Mouse (Mus musculus) kidney, adult 11 months (tissue): ENCODE results near the gene Adam23.
"Not testable (repeated sequence)": the region's sequence is repeated elsewhere in the genome, so short reads cannot be mapped to it uniquely, and the experiment has no call there.

Experiments used
- DNase-seq: peaks from one replicate; pipeline ENCODE4 v3.0.0; 2022

The Adam23 gene

DNA sequence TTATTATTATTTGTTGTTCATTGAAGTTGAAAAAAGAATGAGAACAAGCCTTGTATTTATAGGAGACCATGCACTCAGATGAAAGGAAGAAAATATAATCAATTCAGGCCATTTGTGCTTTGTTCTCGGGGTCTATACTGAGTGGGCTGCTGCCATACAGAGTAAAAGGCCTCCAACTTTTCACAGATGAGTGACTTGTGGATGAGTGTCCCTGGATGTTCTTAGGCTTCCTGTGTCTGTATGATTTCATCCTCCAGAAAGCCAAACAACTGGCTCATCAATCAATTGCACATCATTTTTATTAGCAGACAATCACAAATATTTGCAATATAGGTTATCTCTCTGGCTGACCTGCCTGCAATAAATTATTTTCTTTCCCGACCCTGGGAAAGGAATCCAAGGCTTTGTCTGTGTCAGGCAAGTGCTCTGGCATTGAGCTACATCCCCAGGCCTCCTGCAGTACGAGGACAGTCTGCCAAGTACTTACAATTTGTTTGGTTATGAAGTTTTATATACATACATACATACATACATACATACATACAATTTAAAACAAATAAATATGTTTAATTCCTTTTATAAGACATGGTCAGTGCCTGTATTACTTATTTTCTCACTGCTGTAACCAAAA is 158.3 kb downstream of the Adam23 start:
- DNase-seq: no peak

DNA sequence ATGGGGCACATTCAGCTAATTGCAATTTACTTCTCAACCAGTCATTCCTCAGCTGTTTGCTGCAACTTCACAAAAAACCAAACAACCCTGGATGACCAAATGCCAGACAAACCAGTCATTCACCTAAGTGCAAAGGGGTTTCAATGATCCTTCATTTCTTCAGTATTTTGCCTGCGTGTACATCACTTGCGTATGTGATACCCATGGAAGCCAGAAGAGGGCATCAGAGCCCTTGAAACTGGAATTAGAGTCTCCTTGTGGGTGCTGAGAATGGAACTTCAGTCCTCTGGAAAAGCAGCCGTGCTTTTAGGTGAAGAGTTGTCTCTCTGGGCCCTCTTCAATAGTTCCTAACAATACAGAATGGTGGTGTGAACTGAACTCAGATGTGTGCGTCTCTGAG is 163.9 kb downstream of the Adam23 start:
- DNase-seq: no peak

DNA sequence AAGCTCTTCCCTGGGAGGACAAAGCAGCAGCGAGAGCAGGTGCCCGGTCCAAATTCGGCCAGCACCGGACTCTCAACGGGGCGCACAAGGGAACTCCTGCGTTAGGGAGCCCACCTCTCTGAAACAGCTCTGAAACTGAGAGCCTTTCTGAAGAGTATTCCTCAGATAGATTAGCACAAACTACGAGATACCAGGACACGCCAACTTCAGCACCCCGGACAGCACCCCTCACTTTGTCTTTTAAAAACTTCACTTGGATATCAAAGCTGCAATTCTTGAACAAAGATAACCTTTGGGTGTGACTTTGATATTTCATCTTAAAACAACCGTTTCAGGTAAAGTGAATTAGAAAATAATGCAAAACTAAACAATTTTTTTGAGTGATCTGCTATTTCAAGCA is 168.9 kb downstream of the Adam23 start:
- no peak for DNase-seq

DNA sequence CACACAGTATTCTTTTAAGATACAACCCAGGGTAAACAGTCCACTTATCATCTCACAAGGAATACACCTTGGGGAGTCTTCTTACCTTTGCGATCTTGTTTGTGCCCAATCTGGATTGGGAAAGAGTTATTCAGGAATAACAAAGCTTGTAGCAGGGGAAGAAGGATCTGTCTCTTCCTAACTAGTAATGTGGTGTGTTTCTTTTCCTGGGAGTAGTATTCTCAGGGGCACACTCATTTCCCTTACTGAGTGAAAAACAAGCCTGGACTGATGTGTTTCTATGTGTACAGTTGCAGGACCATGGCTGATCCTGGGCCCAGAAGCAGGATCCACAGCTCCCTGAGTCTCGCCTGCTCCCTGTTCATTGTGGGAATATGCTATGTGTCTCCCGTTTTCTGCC is 170.0 kb downstream of the Adam23 start, which contains the start of gene Gm39653:
Gene Gm39653 (plus strand): TSS at position 301 of the 400 bp plus-strand sequence.
- DNase-seq: no peak

DNA sequence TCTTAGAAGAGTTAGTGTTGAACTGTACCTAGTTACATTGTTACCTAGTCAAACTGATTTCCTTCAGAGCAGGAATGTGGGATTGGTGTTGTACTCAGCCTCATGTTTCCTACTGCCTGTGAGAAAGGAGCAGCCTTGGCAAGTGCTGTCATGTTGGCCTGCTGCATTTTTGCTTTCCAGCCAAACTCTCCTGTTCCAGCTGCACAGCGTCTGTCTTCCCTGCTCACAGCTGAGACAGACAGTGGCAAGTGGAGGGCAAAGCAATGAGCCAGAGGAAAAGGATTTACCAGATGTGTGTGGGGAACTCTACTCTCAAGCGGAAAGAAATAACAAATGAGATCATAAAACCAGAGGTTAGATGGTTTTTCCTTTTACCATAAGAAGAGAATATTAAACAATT is 182.5 kb downstream of the Adam23 start:
- DNase-seq: no peak

DNA sequence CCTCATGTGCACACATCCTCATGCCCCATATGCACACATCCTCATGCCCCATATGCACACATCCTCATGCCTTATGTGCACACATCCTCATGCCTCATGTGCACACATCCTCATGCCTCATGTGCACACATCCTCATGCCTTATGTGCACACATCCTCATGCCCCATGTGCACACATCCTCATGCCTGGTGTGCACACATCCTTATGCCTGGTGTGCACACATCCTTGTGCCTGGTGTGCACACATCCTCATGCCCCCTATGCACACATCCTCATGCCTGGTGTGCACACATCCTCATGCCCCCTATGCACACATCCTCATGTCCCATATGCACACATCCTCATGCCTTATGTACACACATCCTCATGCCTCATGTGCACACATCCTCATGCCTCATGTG is 184.7 kb downstream of the Adam23 start:
- not testable (repeated sequence) for DNase-seq

DNA sequence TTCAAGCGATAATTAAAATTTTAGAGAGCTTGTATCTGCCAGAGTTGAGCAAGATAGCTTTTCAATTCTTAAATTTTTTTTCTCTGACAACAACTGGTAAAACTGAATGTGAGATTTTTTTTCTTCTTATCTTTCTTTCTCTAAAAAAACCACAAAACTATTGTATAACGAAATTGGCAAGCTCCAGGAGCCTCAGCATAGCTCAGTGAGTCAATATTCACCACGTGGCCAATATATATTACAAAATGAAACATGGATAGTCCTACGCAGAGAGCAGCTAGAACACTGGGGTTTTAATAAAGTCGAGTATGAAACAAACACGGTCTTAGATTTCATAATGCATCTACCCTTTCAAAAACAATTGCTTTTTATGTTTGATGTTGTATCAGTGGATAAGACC is 194.2 kb downstream of the Adam23 start:
- DNase-seq: no peak
